Mouse (Mus musculus) bone marrow, adult 2 months (tissue): ENCODE data around the gene Proser1. TPM values are rescaled to one million over a fixed set of nuclear protein-coding genes. Genes with fewer than 3 reads are reported as not detected.

Experiments
- H3K27ac ChIP-seq: fragments of 200-500 bp; 2 replicates; pipeline ENCODE4 v1.5.1; 2012; ENCODE audit warnings: low read depth, mild to moderate bottlenecking, control low read depth, inconsistent platforms, low read length; ENCODE audit not compliant: control insufficient read depth, poor library complexity, insufficient read depth
- H3K4me1 ChIP-seq: fragments of 200-500 bp; 2 replicates; pipeline ENCODE4 v1.6.1; 2011; ENCODE audit warnings: low read length; ENCODE audit not compliant: control insufficient read depth, insufficient read depth
- H3K4me3 ChIP-seq: fragments of 200-500 bp; replicated peaks from 2 replicates; pipeline ENCODE3; 2011; ENCODE audit warnings: mild to moderate bottlenecking, low read depth, low read length, control low read depth; ENCODE audit not compliant: control insufficient read depth
- CTCF ChIP-seq: fragments of 200-500 bp; IDR thresholded peaks from 2 replicates; pipeline ENCODE4 v1.5.1; 2011; ENCODE audit warnings: low read length, control low read depth; ENCODE audit not compliant: control insufficient read depth, insufficient read depth
- POLR2A ChIP-seq: fragments of 200-500 bp; IDR thresholded peaks from 2 replicates; pipeline ENCODE4 v1.6.1; 2011; ENCODE audit warnings: low read depth, mild to moderate bottlenecking, control low read depth, low read length, borderline replicate concordance; ENCODE audit not compliant: control insufficient read depth
- WGBS: fragments of 180-500 bp; shearing (Covaris S2); methylation state at CpG from one replicate; pipeline ENCODE4 v1.1.7; 2018; 5-methylcytosine and 5-hydroxymethylcytosine counted together
- polyA plus RNA-seq: library from polyadenylated mRNA; stranded (reverse); fragments of >200 nt; gene quantifications from 2 replicates; pipeline ENCODE4 v1.2.4, GENCODE M21; 2011; ENCODE audit warnings: low replicate concordance; ENCODE audit not compliant: missing spikeins, insufficient read depth, insufficient read length

The Proser1 gene
- polyA plus RNA-seq, 1 experiment = 6.0 TPM

DNA sequence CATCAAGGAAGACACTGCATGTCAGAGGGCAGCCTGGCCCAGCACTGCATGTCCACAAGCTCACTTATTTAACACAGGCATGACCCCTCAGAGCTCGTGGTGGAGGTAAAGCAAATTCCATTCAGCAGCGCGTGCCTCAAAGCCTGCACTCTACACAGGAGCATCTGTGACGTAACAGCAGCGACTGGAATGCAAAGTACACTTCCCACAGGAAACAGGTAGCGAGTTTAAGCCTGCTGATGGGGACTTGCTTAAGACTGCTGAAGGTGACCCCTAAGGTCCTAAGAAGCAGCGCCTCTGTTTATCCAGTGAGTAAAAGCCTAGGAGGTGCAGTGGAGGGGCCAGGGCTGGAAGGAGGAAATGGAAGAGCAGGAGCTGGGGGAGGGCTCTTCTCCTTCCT is 8.5 kb upstream of the Proser1 start:
- H3K4me3 ChIP-seq = no peak overlapping the region
- no peaks in the 10 kb centered on the region; the same call in 1 of the 2 replicates for H3K4me1 ChIP-seq
- 81% methylated on average over 7 of the region's 7 CpGs for WGBS
- no peak for TF ChIP-seq CTCF
- no peak for TF ChIP-seq POLR2A
- H3K27ac ChIP-seq = no peak overlapping the region

DNA sequence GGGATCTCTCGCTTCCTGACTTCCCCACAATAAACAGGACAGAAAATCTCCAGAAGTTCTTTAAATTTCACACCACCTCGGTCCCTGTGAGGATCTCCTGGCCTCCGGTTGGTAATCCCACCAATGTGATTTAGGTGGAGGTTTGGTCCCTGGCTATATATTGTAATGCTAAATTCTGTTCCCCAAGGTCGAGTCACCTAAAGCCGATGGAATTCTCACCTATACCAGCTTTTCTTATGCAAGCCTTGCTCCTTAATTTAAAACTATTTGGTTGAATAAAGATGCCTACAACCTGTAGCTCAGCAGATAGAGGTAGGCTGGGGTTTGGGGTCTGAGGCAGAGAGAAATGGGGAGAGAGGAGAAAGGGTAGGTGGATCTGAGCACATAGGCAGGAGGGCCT is 5.7 kb upstream of the Proser1 start:
- TF ChIP-seq CTCF (no peak), POLR2A (no peak)
- H3K4me1 ChIP-seq = no peaks in the 10 kb centered on the region; the same call in 1 of the 2 replicates
- 85% methylated on average over 5 of the region's 5 CpGs for WGBS

DNA sequence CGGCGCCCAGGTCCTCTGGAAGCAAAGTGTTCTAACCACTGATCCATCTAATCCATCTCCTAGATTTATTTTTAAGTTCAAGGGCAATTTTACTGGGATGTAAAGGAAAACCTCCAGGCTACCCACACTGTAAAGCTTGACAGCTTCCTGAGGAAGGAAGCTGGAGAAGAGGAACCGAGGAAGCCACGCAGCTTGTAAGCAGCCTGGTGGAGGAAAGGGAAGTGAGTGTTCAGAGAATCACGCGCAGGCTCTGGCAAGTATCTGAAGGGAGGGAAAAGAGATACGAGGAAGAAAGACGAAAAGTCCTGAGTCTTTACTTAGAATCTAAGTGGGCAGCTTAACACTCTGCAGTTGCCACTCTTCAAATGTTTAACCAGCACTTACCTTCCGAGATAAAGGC is 3.4 kb upstream of the Proser1 start:
- 27% methylated on average over 9 of the region's 9 CpGs for WGBS
- Histone ChIP-seq H3K27ac (no peak overlapping the region), H3K4me3 (no peak overlapping the region)

More for the DNA sequence above, 5.7 kb upstream of the Proser1 start:
- H3K27ac ChIP-seq = no peak overlapping the region
- H3K4me3 ChIP-seq = no peak overlapping the region

DNA sequence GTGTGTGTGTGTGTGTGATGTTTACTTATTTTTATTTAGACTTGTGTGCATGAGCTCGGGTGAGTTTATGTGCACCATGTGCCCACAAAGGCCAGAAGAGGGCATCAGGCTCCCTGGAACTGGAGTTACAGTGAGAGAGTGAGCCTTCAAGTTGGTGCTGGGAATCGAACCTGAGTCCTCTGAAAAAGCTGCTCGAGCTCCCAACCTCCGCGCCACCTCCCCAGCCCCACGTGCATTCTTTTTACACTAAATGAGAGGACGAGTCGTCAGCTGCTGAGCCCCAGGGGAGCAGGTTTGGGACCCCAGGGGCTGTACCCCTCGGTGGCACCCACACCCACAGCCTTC is 793 bp upstream of the Proser1 start:
- H3K27ac ChIP-seq = peak overlapping the region; percentile 95
- peak overlapping the region; percentile 89 for H3K4me3 ChIP-seq
- TF ChIP-seq CTCF = no peak
- no peak for TF ChIP-seq POLR2A
- WGBS = 1% methylated on average over 9 of the region's 9 CpGs
- H3K4me1 ChIP-seq = peaks cover 1% of the 10 kb centered on the region; the same call in 1 of the 2 replicates

More for the DNA sequence above, 3.4 kb upstream of the Proser1 start:
- peaks cover 1% of the 10 kb centered on the region; the same call in 1 of the 2 replicates for H3K4me1 ChIP-seq
- TF ChIP-seq CTCF (no peak), POLR2A (no peak)

DNA sequence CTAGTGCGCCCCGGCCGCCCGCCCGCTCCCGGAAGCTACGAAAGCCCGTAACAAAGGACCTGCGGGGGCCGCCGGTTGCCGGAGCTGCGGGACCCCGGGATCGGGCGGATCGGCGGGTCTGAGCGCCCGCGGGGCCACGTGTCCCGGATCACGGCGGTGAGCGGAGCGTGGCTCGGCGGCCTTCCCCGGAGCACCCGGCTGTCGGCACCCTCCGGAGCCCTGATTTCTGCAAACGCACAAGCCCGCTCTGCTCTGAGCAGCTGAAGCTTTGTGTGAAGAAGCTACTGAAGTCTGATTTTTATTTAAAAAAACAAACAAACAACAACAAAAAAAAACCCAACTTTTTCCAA is 274 bp downstream of the Proser1 start:
- TF ChIP-seq CTCF (no peak), POLR2A (no peak)
- Histone ChIP-seq H3K4me3 (peak overlapping the region; percentile 89), H3K4me1 (peaks cover 1% of the 10 kb centered on the region; the same call in 1 of the 2 replicates), H3K27ac (peak overlapping the region; percentile 95)
- under 1% methylated on average over 35 of the region's 35 CpGs for WGBS

DNA sequence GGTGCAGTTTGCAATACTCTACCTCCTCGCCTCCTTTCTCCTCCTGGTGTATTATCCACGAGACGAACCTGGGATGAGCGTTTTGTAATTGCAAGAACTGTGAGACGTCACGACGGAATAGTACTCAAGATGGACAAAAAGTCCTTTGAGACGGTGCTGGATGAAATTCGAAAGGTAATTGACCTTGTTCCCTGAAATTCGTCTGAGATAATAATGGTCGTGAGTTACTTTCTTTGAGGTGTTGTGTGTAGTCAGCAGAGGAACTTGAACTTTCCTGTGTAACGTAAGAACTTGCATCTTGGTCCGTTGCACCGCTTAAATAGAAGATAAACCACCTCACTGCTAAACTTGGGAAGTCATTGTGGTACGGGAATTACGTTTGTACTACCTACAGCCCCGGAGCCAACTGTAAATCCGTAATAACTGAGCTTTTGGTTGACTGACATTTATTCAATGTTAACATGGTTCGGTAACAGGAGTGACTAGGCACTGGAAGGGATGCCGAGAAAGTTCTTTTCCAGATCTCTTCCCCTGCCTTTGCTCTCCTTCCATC is 756 bp downstream of the Proser1 start:
- WGBS = under 1% methylated on average over 20 of the region's 20 CpGs
- Histone ChIP-seq H3K27ac (no peak overlapping the region), H3K4me3 (peak overlapping the region; percentile 89), H3K4me1 (peaks cover 1% of the 10 kb centered on the region; the same call in 1 of the 2 replicates)
- TF ChIP-seq POLR2A (no peak), CTCF (no peak)

DNA sequence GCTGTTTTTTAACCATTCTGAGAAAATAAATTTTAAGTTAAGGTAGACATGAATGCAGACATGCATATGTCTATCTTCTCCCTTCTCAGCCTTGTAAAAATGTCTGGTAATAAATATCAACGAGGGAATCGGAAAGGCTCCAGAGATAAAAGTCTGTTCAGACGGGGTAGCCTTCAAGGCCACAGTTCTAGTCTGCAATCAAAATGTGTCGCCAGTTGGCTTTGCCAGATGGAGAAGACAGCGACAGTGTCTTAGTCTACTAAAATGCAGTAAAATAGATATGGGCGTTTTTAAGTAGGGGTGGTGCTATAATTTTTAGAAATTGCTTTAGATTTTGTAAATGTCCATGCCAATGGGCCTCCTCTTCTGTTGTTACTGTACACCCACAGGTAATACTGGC is 1.9 kb downstream of the Proser1 start:
- H3K4me3 ChIP-seq = no peak overlapping the region
- WGBS = 38% methylated on average over 6 of the region's 6 CpGs

DNA sequence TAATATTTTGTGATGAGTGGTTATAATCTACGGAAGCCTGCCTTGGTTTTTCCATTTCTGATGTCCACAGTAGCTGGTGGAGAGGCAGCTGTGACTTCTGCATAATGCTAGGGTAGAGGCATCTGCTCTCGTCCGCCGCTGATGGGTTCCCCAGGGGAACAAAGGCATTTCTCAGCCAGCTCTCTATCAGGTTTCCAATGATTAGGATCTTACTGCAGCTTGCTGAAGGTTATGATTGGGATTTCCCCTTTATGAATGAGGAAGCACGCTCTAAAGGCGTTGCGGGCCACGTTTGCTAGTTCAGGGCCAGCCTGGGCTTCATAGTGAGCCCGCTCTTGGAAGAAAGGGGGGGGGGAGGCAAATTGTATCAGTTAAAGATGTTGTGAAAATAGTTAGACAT is 3.0 kb downstream of the Proser1 start:
- no peak overlapping the region for H3K27ac ChIP-seq
- H3K4me3 ChIP-seq = no peak overlapping the region
- H3K4me1 ChIP-seq = peaks cover 1% of the 10 kb centered on the region; the same call in 1 of the 2 replicates
- 32% methylated on average over 9 of the region's 9 CpGs for WGBS
- TF ChIP-seq CTCF = no peak
- TF ChIP-seq POLR2A = no peak

More for the DNA sequence above, 1.9 kb downstream of the Proser1 start:
- TF ChIP-seq POLR2A (no peak), CTCF (no peak)
- Histone ChIP-seq H3K27ac (no peak overlapping the region), H3K4me1 (peaks cover 1% of the 10 kb centered on the region; the same call in 1 of the 2 replicates)

DNA sequence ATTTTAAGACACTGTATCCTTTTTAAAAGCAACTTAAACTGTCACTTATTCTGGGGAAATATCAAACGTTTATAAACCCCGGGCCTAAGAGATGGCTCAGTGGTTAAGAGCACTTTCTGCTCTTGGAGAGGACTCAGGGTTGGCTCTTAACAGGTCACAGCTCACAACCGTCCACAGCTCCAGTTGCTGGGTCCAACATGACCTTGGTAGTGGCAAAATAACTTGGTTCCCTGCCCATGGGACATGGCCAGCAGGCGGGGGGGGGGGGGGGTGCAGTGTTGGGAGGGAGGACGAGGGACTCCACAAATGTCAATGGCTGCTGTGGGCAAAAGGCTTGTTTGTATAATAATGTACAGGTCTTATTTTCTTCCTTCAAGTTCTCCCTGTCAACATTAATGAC is 3.9 kb downstream of the Proser1 start:
- Histone ChIP-seq H3K27ac (no peak overlapping the region), H3K4me3 (no peak overlapping the region), H3K4me1 (peaks cover 1% of the 10 kb centered on the region; the same call in 1 of the 2 replicates)
- WGBS = 77% methylated on average over 5 of the region's 5 CpGs
- TF ChIP-seq POLR2A (no peak), CTCF (no peak)
